Mouse (Mus musculus): ENCODE data around the gene Gm11238.
"Not testable (repeated sequence)": the region's sequence is repeated elsewhere in the genome, so short reads cannot be mapped to it uniquely, and the experiment has no call there.

The Gm11238 gene

DNA sequence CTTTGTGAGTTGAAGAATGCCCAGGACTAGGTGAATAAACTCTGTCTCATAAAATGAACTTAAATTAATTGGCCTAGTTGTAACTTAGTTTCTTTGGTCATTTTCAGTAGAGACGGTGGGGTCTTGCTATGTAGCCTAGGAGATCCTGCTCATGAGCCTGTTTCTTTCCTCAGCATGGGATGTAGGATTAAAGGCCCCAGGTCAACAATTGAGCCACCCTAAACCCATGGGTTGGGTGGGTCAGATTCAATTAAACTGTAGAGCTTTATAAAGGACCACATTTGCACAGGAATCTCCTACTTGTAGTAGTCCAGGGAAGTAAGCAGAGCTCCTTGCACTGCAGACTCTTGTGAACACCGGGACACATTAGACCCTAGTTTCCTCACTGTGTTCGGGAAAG, at the start of gene Gm11238:
Gene Gm11238 (plus strand): TSS at position 301 of the 400 bp plus-strand sequence.
- DNase-seq (ENCODE audit: low read depth, low spot score): not testable (repeated sequence)

- DNase-seq (ENCODE audit: low read depth, low spot score): no peak
Measured at GRCm38 (mm10) chr4:73599248-73599647, 8.4 kb upstream of the Gm11238 start.

- DNase-seq (ENCODE audit: low read depth, low spot score): not testable (repeated sequence)
Measured at GRCm38 (mm10) chr4:73622684-73623083, 15.0 kb downstream of the Gm11238 start, which contains the start of gene Gm11237. Gm11237 (plus strand) TSS chr4:73622984.

- not testable (repeated sequence) for DNase-seq (ENCODE audit: low read depth, low spot score)
Measured at GRCm38 (mm10) chr4:73637821-73638220, 30.1 kb downstream of the Gm11238 start, which contains the start of gene Gm11236. Gm11236 (plus strand) TSS chr4:73638121.

- DNase-seq (ENCODE audit: low read depth, low spot score): not testable (repeated sequence)
Measured at GRCm38 (mm10) chr4:73661864-73662263, 54.2 kb downstream of the Gm11238 start.

DNA sequence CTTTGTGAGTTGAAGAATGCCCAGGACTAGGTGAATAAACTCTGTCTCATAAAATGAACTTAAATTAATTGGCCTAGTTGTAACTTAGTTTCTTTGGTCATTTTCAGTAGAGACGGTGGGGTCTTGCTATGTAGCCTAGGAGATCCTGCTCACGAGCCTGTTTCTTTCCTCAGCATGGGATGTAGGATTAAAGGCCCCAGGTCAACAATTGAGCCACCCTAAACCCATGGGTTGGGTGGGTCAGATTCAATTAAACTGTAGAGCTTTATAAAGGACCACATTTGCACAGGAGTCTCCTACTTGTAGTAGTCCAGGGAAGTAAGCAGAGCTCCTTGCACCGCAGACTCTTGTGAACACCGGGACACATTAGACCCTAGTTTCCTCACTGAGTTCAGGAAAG, 60.4 kb downstream of the Gm11238 start, which contains the start of gene Gm11239:
Gene Gm11239 (plus strand): TSS at position 301 of the 400 bp plus-strand sequence.
- DNase-seq (ENCODE audit: low read depth, low spot score): not testable (repeated sequence)

- DNase-seq (ENCODE audit: low read depth, low spot score): not testable (repeated sequence)
Measured at GRCm38 (mm10) chr4:73683216-73683615, 75.5 kb downstream of the Gm11238 start, which contains the start of gene Gm428. Gm428 (plus strand) TSS chr4:73683516.

Measured in CD4-positive helper T cell, adult 2 months (primary cell).